Mouse (Mus musculus): ENCODE measurements at regions not wholly inside any gene's neighbourhood (a gene's known extent, or its start where the extent isn't known, plus 50 kb on each side); places are given as distances from the start of the nearest gene placed in this dataset.
A peak's percentile ranks its signal among the peaks of the same experiment; 100 is the strongest.

DNA sequence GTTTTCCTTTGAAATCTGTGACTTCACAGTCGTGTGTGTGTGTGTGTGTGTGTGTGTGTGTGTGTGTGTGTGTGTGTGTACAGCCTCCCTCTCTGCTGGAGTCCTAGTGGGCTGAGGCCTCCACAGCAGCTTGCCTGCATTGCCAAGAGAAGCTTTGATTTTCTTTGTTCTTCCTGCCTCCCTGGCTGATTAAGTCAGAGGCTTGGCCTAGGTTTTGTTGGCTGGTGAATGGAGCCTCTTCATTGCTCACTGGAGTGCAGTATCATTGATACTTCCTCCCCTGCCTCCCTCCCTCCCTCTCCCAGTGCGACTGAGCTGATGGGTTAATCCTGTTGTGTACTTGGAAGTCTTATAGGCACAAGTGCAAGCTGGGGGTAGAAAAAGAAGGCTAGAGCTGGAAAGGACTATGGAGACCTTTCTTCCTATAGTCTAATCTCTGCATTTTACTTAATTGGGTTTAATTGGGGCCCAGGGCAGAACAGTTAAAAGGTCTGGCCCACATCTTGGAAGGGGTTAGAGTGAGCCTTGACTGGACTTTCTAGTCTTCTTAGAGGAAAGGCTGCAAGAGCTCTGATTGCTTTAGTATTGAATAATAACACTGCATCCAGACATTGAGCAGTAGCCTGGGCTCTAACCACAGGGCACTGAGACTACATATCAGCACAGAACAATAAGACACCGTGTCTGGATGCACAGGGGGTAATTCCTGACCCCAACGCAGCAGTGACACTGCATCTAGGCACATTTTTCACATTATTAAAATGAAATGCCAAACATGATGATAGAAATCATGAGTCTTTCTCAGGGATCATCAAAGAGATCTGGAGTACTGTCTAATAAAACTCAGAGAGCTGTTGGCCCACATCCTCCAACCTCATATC lies 62.9 kb upstream of the Nepro start:
- no peaks in the 10 kb centered on the region for H3K9me3 ChIP-seq (replicated peaks; ENCODE audit: control insufficient read depth, low read length, poor library complexity, severe bottlenecking)
- no peak overlapping the region for H3K4me2 ChIP-seq (ENCODE audit: low read length)
- no peaks in the 10 kb centered on the region for H3K4me1 ChIP-seq (ENCODE audit: control insufficient read depth, insufficient read depth, low read length)
- H3K9ac ChIP-seq (ENCODE audit: low read depth, low read length), result no peak overlapping the region
- H3K27me3 ChIP-seq (ENCODE audit: control insufficient read depth, insufficient read depth, low read depth, low read length), result no peaks in the 10 kb centered on the region
- H3K27ac ChIP-seq (ENCODE audit: low read length), result peak overlapping the region; percentile 41
- no peaks in the 10 kb centered on the region for H3K36me3 ChIP-seq (ENCODE audit: control insufficient read depth, insufficient read depth, low read length)
- 15% methylated on average over 4 of the region's 4 CpGs for WGBS
- no peak overlapping the region for H3K4me3 ChIP-seq (ENCODE audit: low read depth, low read length)
- peak; percentile 88 for ATAC-seq

- Histone ChIP-seq H3K9me3 (replicated peaks; ENCODE audit: control insufficient read depth, low read length, poor library complexity, severe bottlenecking) (no peaks in the 10 kb centered on the region), H3K4me2 (ENCODE audit: low read length) (no peak overlapping the region), H3K4me1 (ENCODE audit: control insufficient read depth, insufficient read depth, low read length) (no peaks in the 10 kb centered on the region), H3K9ac (ENCODE audit: low read depth, low read length) (no peak overlapping the region), H3K36me3 (ENCODE audit: control insufficient read depth, insufficient read depth, low read length) (no peaks in the 10 kb centered on the region), H3K27ac (ENCODE audit: low read length) (no peak overlapping the region), H3K27me3 (ENCODE audit: control insufficient read depth, insufficient read depth, low read depth, low read length) (no peaks in the 10 kb centered on the region), H3K4me3 (ENCODE audit: low read depth, low read length) (no peak overlapping the region)
- no peak for ATAC-seq
- 69% methylated on average over 8 of the region's 8 CpGs for WGBS
Measured at GRCm38 (mm10) chr16:44658306-44658705, 65.8 kb upstream of the Nepro start.

GRCm38 (mm10) chr16:44656181-44656580 lies 67.9 kb upstream of the Nepro start:
- no peak overlapping the region for H3K4me2 ChIP-seq (ENCODE audit: low read length)
- WGBS, result 95% methylated on average over 1 of the region's 1 CpGs
- no peaks in the 10 kb centered on the region for H3K36me3 ChIP-seq (ENCODE audit: control insufficient read depth, insufficient read depth, low read length)
- no peaks in the 10 kb centered on the region for H3K9me3 ChIP-seq (replicated peaks; ENCODE audit: control insufficient read depth, low read length, poor library complexity, severe bottlenecking)
- ATAC-seq, result no peak
- no peak overlapping the region for H3K4me3 ChIP-seq (ENCODE audit: low read depth, low read length)
- no peaks in the 10 kb centered on the region for H3K27me3 ChIP-seq (ENCODE audit: control insufficient read depth, insufficient read depth, low read depth, low read length)
- H3K4me1 ChIP-seq (ENCODE audit: control insufficient read depth, insufficient read depth, low read length), result no peaks in the 10 kb centered on the region
- no peak overlapping the region for H3K27ac ChIP-seq (ENCODE audit: low read length)
- H3K9ac ChIP-seq (ENCODE audit: low read depth, low read length), result no peak overlapping the region

- 74% methylated on average over 3 of the region's 3 CpGs for WGBS
- no peak overlapping the region for H3K4me2 ChIP-seq (ENCODE audit: low read length)
- no peaks in the 10 kb centered on the region for H3K27me3 ChIP-seq (ENCODE audit: control insufficient read depth, insufficient read depth, low read depth, low read length)
- ATAC-seq, result no peak
- no peak overlapping the region for H3K27ac ChIP-seq (ENCODE audit: low read length)
- H3K4me3 ChIP-seq (ENCODE audit: low read depth, low read length), result no peak overlapping the region
- no peaks in the 10 kb centered on the region for H3K36me3 ChIP-seq (ENCODE audit: control insufficient read depth, insufficient read depth, low read length)
- no peak overlapping the region for H3K9ac ChIP-seq (ENCODE audit: low read depth, low read length)
- no peaks in the 10 kb centered on the region for H3K9me3 ChIP-seq (replicated peaks; ENCODE audit: control insufficient read depth, low read length, poor library complexity, severe bottlenecking)
- H3K4me1 ChIP-seq (ENCODE audit: control insufficient read depth, insufficient read depth, low read length), result no peaks in the 10 kb centered on the region
Measured at GRCm38 (mm10) chr16:44655306-44655705, 68.8 kb upstream of the Nepro start.

DNA sequence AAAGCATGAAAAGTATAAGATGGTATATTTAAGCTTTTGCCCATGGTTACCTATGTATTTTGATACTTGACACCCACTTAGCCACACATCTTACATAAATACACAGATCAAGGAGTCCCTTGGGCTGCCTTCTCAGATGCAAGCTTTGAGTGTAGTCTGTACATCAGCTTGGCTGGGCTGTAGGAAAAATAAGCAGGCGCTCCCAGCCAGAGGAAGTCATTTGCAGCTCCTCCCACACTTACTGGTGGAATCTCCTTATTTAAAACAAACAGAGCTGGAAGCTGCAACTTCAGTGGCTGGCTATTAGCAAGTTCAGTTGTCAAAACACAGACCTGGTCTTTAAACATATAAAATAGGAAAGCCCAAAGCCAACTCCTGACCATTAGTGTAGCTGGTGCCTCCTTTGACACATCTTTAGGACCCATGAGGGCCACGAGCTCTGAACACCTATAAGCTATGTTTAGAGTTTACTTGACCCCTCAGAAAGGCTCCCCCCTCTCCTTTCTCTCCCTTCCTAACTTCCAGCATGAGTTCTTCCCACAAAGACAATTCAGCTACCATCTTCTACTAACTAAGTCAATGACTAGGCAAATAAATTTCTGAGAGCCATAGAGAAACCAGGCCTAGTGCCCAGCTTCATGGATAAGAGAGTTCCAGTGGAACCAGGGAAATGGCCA lies 75.4 kb upstream of the Nepro start:
- Histone ChIP-seq H3K4me2 (ENCODE audit: low read length) (no peak overlapping the region), H3K9ac (ENCODE audit: low read depth, low read length) (no peak overlapping the region), H3K4me3 (ENCODE audit: low read depth, low read length) (no peak overlapping the region), H3K36me3 (ENCODE audit: control insufficient read depth, insufficient read depth, low read length) (no peaks in the 10 kb centered on the region), H3K27me3 (ENCODE audit: control insufficient read depth, insufficient read depth, low read depth, low read length) (no peaks in the 10 kb centered on the region), H3K4me1 (ENCODE audit: control insufficient read depth, insufficient read depth, low read length) (no peaks in the 10 kb centered on the region; the same call in 1 of the 2 replicates), H3K9me3 (replicated peaks; ENCODE audit: control insufficient read depth, low read length, poor library complexity, severe bottlenecking) (no peaks in the 10 kb centered on the region), H3K27ac (ENCODE audit: low read length) (no peak overlapping the region)
- ATAC-seq, result no peak
- WGBS, result 83% methylated on average over 2 of the region's 2 CpGs

DNA sequence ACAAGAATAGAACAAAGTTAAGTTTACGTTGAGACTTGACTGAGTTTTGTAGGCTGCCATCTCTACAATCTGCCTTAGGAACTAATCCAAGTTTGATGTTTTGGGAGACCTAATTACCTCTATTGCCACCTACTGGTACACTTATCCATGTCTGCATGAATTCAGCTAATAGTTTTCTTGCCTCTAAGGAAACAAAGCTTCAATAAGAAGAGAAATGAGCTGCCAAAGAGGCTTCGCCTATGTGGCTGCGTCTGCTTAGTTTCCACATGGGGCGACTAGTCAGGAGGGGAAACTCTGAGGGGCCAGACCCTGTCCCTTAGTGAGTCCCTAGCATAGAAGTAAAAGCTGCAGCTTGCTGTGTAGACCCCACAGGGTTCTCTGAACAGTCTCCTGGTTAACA lies 80.1 kb upstream of the Nepro start:
- no peaks in the 10 kb centered on the region for H3K9me3 ChIP-seq (replicated peaks; ENCODE audit: control insufficient read depth, low read length, poor library complexity, severe bottlenecking)
- WGBS, result 5% methylated on average over 4 of the region's 4 CpGs
- ATAC-seq, result no peak
- H3K9ac ChIP-seq (ENCODE audit: low read depth, low read length), result no peak overlapping the region
- no peaks in the 10 kb centered on the region for H3K27me3 ChIP-seq (ENCODE audit: control insufficient read depth, insufficient read depth, low read depth, low read length)
- H3K4me2 ChIP-seq (ENCODE audit: low read length), result no peak overlapping the region
- H3K4me1 ChIP-seq (ENCODE audit: control insufficient read depth, insufficient read depth, low read length), result no peaks in the 10 kb centered on the region; the same call in 1 of the 2 replicates
- no peak overlapping the region for H3K27ac ChIP-seq (ENCODE audit: low read length)
- H3K4me3 ChIP-seq (ENCODE audit: low read depth, low read length), result no peak overlapping the region
- H3K36me3 ChIP-seq (ENCODE audit: control insufficient read depth, insufficient read depth, low read length), result no peaks in the 10 kb centered on the region

DNA sequence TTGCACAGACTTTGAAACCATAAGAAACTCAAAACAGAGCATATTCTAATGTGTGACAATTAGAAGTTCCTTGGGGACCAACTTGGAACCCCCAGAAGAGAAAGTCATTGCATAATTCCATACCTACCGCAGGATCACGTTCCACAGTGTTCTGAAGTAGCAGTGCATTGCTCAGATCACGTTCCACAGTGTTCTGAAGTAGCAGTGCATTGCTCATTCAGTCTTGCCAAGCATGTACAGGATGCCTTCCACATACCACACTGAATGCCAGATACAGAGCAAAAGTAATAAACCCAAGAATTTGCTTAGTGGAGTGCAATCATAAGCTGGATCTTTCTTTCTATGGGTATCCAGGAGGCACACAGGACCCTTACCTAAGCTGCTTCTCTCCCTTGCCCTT lies 78.4 kb upstream of the Boc start:
- H3K36me3 ChIP-seq (ENCODE audit: control insufficient read depth, insufficient read depth, low read length), result no peaks in the 10 kb centered on the region
- no peak overlapping the region for H3K27ac ChIP-seq (ENCODE audit: low read length)
- H3K9ac ChIP-seq (ENCODE audit: low read depth, low read length), result no peak overlapping the region
- H3K4me2 ChIP-seq (ENCODE audit: low read length), result no peak overlapping the region
- no peaks in the 10 kb centered on the region for H3K9me3 ChIP-seq (replicated peaks; ENCODE audit: control insufficient read depth, low read length, poor library complexity, severe bottlenecking)
- H3K27me3 ChIP-seq (ENCODE audit: control insufficient read depth, insufficient read depth, low read depth, low read length), result no peaks in the 10 kb centered on the region
- WGBS, result 92% methylated on average over 3 of the region's 3 CpGs
- H3K4me3 ChIP-seq (ENCODE audit: low read depth, low read length), result no peak overlapping the region
- no peak for ATAC-seq
- peaks cover 10% of the 10 kb centered on the region for H3K4me1 ChIP-seq (ENCODE audit: control insufficient read depth, insufficient read depth, low read length)

DNA sequence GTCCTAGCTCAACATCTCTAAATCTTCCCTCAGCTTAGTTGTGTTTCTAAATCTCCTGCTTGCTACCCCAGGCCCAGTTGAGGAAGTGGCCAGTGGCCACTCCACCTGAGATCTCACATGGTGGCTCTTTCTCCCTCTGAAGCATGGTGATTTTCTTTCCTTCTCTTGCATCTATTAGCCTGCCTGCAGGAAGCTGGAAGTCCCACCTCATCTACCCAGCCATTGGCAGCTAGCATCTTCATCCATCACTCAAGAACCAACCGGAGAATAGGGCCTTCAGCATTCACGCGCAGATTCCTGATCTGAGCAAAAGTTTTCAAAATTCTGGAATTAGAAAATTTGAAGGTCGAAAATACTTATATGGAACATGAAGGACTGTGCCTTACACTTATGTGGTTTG lies 75.8 kb upstream of the Boc start:
- Histone ChIP-seq H3K4me2 (ENCODE audit: low read length) (no peak overlapping the region), H3K9ac (ENCODE audit: low read depth, low read length) (no peak overlapping the region), H3K9me3 (replicated peaks; ENCODE audit: control insufficient read depth, low read length, poor library complexity, severe bottlenecking) (no peaks in the 10 kb centered on the region), H3K36me3 (ENCODE audit: control insufficient read depth, insufficient read depth, low read length) (no peaks in the 10 kb centered on the region), H3K4me3 (ENCODE audit: low read depth, low read length) (no peak overlapping the region), H3K27ac (ENCODE audit: low read length) (no peak overlapping the region), H3K27me3 (ENCODE audit: control insufficient read depth, insufficient read depth, low read depth, low read length) (no peaks in the 10 kb centered on the region), H3K4me1 (ENCODE audit: control insufficient read depth, insufficient read depth, low read length) (peaks cover 10% of the 10 kb centered on the region)
- 97% methylated on average over 4 of the region's 4 CpGs for WGBS
- ATAC-seq, result no peak

DNA sequence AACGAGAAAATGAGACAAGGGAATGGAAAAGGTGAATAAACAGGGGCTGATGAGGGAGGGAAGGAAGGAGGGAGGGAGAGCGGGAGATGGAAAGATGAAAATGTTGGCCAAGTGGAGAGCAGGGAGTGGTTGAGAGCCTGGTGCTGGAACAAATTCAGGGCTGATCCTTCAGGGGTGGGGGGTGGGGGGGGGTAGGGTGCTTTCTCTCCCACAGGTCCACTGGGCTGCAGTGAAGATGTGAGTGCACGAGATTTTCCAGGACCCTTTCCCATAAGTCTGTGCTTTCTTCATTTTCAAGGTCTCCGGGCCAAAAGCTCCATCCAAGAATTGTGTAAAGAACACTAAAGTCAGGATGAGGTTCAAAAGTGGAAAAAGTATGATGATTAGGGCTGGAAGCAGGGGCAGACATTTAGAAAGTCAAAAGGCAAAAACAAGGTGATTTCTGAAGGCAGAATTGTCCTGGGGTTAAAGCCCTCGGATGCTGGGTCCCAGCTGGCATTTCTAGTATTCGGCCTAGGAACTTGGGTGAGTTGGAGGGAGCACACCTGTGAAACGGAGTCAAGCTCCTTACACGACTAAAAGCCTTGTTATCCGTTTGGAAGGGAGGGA lies 74.5 kb upstream of the Boc start:
- Histone ChIP-seq H3K4me1 (ENCODE audit: control insufficient read depth, insufficient read depth, low read length) (peaks cover 10% of the 10 kb centered on the region), H3K9ac (ENCODE audit: low read depth, low read length) (no peak overlapping the region), H3K27me3 (ENCODE audit: control insufficient read depth, insufficient read depth, low read depth, low read length) (no peaks in the 10 kb centered on the region), H3K4me2 (ENCODE audit: low read length) (peak overlapping the region; percentile 17; the same call in 1 of the 2 replicates), H3K4me3 (ENCODE audit: low read depth, low read length) (no peak overlapping the region), H3K27ac (ENCODE audit: low read length) (no peak overlapping the region), H3K9me3 (replicated peaks; ENCODE audit: control insufficient read depth, low read length, poor library complexity, severe bottlenecking) (no peaks in the 10 kb centered on the region), H3K36me3 (ENCODE audit: control insufficient read depth, insufficient read depth, low read length) (no peaks in the 10 kb centered on the region)
- WGBS, result 50% methylated on average over 9 of the region's 9 CpGs
- peak; percentile 53 for ATAC-seq
